Mouse (Mus musculus) Patski (cell line): ENCODE measurements at regions not wholly inside any gene's neighbourhood (a gene's known extent, or its start where the extent isn't known, plus 50 kb on each side); places are given as distances from the start of the nearest gene placed in this dataset.

Experiments used
- ATAC-seq: fragments of 100-300 bp; one replicate; pipeline ENCODE4 v1.8.0; 2021
- CTCF ChIA-PET: fragments of 350-600 bp; sonication (Branson Sonifier 250); formaldehyde crosslinking; loops from one replicate; lab custom pipeline; 2022; ENCODE audit warnings: inconsistent platforms; lab: Charles Lee
- POLR2A ChIA-PET: fragments of 350-600 bp; sonication (Branson Sonifier 250); formaldehyde crosslinking; loops from one replicate; lab custom pipeline; 2022; ENCODE audit warnings: antibody characterized with exemption, inconsistent platforms; lab: Charles Lee
- DNase-seq: peaks from one replicate; pipeline ENCODE4 v3.0.0-alpha.2; 2011; ENCODE audit warnings: low read depth, low spot score
- H3K27me3 ChIP-seq: fragments of 371-371 bp; one replicate; pipeline ENCODE4 v1.5.1; 2021
- CTCF ChIP-seq: fragments of 100-300 bp; IDR thresholded peaks from one replicate; pipeline ENCODE4 v1.5.1; 2021
- in situ Hi-C: fragments of 300-500 bp; cut with MboI; formaldehyde crosslinking; loops from 3 replicates; pipeline ENCODE4 v1.11.1; 2018; ENCODE audit warnings: low pct_unique_long_range_greater_than_20kb, mixed read lengths

GRCm38 (mm10) chr10:8114530-8114929 lies 158.5 kb upstream of the Tab2 start:
- POLR2A ChIA-PET = no interaction called here
- H3K27me3 ChIP-seq = no peaks in the 10 kb centered on the region
- no peak for ATAC-seq
- TF ChIP-seq CTCF = no peak
- in situ Hi-C loops = no loop called here
- CTCF ChIA-PET = no interaction called here
- DNase-seq = no peak

GRCm38 (mm10) chr10:8100489-8100888 lies 144.5 kb upstream of the Tab2 start:
- H3K27me3 ChIP-seq = no peaks in the 10 kb centered on the region
- no peak for TF ChIP-seq CTCF
- no peak for DNase-seq
- no peak for ATAC-seq
- ChIA-PET POLR2A (no interaction called here), CTCF (interaction anchor here (1.4 kb wide), 1 partner anchor 97 kb away, joined by 3 read pairs; no protein-coding TSS in a partner anchor)
- in situ Hi-C loops = no loop called here

GRCm38 (mm10) chr10:8095924-8096323 lies 139.9 kb upstream of the Tab2 start:
- in situ Hi-C loops = no loop called here
- POLR2A ChIA-PET = no interaction called here

GRCm38 (mm10) chr10:8095206-8095605 lies 139.2 kb upstream of the Tab2 start:
- TF ChIP-seq CTCF = no peak
- CTCF ChIA-PET = no interaction called here
- in situ Hi-C loops = no loop called here
- no peaks in the 10 kb centered on the region for H3K27me3 ChIP-seq
- POLR2A ChIA-PET = no interaction called here
- no peak for ATAC-seq
- no peak for DNase-seq

More at GRCm38 (mm10) chr10:8095924-8096323, 139.9 kb upstream of the Tab2 start:
- no peak for TF ChIP-seq CTCF
- CTCF ChIA-PET = no interaction called here
- ATAC-seq (no peak), DNase-seq (no peak)
- no peaks in the 10 kb centered on the region for H3K27me3 ChIP-seq

GRCm38 (mm10) chr10:8091871-8092552 lies 136.0 kb upstream of the Tab2 start:
- TF ChIP-seq CTCF = no peak
- ATAC-seq (no peak), DNase-seq (no peak)
- no peaks in the 10 kb centered on the region for H3K27me3 ChIP-seq
- ChIA-PET CTCF (interaction anchor here (0.7 kb wide), 1 partner anchor 12 kb away, joined by 3 read pairs; no protein-coding TSS in a partner anchor), POLR2A (no interaction called here)
- in situ Hi-C loops = no loop called here

GRCm38 (mm10) chr10:8089296-8089695 lies 133.3 kb upstream of the Tab2 start:
- no peaks in the 10 kb centered on the region for H3K27me3 ChIP-seq
- ChIA-PET CTCF (no interaction called here), POLR2A (no interaction called here)
- in situ Hi-C loops = no loop called here
- DNase-seq (no peak), ATAC-seq (peak; percentile 26)
- no peak for TF ChIP-seq CTCF

GRCm38 (mm10) chr10:8088737-8089136 lies 132.7 kb upstream of the Tab2 start:
- no peak for DNase-seq
- POLR2A ChIA-PET = no interaction called here
- in situ Hi-C loops = no loop called here
- no peaks in the 10 kb centered on the region for H3K27me3 ChIP-seq
- CTCF ChIA-PET = no interaction called here
- no peak for TF ChIP-seq CTCF
- ATAC-seq = no peak

GRCm38 (mm10) chr10:8088321-8088720 lies 132.3 kb upstream of the Tab2 start:
- no peak for ATAC-seq
- CTCF ChIA-PET = no interaction called here
- TF ChIP-seq CTCF = no peak
- POLR2A ChIA-PET = no interaction called here
- in situ Hi-C loops = no loop called here
- DNase-seq = no peak
- no peaks in the 10 kb centered on the region for H3K27me3 ChIP-seq

GRCm38 (mm10) chr10:8087106-8087505 lies 131.1 kb upstream of the Tab2 start:
- no peak for TF ChIP-seq CTCF
- CTCF ChIA-PET = interaction anchor here (0.8 kb wide), 1 partner anchor 10 kb away, joined by 4 read pairs; no protein-coding TSS in a partner anchor
- POLR2A ChIA-PET = no interaction called here
- in situ Hi-C loops = no loop called here
- no peaks in the 10 kb centered on the region for H3K27me3 ChIP-seq
- DNase-seq (no peak), ATAC-seq (no peak)

GRCm38 (mm10) chr10:8086442-8086841 lies 130.4 kb upstream of the Tab2 start:
- H3K27me3 ChIP-seq = no peaks in the 10 kb centered on the region
- ChIA-PET POLR2A (no interaction called here), CTCF (no interaction called here)
- no peak for ATAC-seq
- in situ Hi-C loops = no loop called here
- no peak for TF ChIP-seq CTCF
- no peak for DNase-seq

- POLR2A ChIA-PET = interaction anchor here (0.7 kb wide), 1 partner anchor 23 kb away, joined by 3 read pairs; no protein-coding TSS in a partner anchor
- H3K27me3 ChIP-seq = no peaks in the 10 kb centered on the region
- in situ Hi-C loops = no loop called here
- ATAC-seq (no peak), DNase-seq (no peak)
- CTCF ChIA-PET = interaction anchor here (1.2 kb wide), 1 partner anchor 9 kb away, joined by 4 read pairs; no protein-coding TSS in a partner anchor
- no peak for TF ChIP-seq CTCF
Measured at GRCm38 (mm10) chr10:8077904-8078811, 122.1 kb upstream of the Tab2 start.
